Mouse (Mus musculus) gastrocnemius, adult 2 months (tissue): ENCODE measurements at regions not wholly inside any gene's neighbourhood (a gene's known extent, or its start where the extent isn't known, plus 50 kb on each side); places are given as distances from the start of the nearest gene placed in this dataset.
"Not testable (repeated sequence)": the region's sequence is repeated elsewhere in the genome, so short reads cannot be mapped to it uniquely, and the experiment has no call there.

Experiments
- DNase-seq: peaks from one replicate; pipeline ENCODE4 v3.0.0; 2022
- H3K27ac ChIP-seq: fragments of 200-600 bp; 2 replicates; pipeline ENCODE4 v1.8.1; 2022; ENCODE audit warnings: mild to moderate bottlenecking
- H3K4me3 ChIP-seq: fragments of 200-600 bp; 2 replicates; pipeline ENCODE4 v1.8.1; 2022; ENCODE audit warnings: mild to moderate bottlenecking, moderate library complexity
- CTCF ChIP-seq: fragments of 200-600 bp; IDR thresholded peaks from 2 replicates; pipeline ENCODE4 v1.8.1; 2022; ENCODE audit warnings: antibody characterized with exemption, mild to moderate bottlenecking, moderate library complexity
- intact Hi-C: fragments of 180-260 bp; cut with DNase I; formaldehyde crosslinking; loops from one replicate; pipeline ENCODE4 v1.15.1; 2025

DNA sequence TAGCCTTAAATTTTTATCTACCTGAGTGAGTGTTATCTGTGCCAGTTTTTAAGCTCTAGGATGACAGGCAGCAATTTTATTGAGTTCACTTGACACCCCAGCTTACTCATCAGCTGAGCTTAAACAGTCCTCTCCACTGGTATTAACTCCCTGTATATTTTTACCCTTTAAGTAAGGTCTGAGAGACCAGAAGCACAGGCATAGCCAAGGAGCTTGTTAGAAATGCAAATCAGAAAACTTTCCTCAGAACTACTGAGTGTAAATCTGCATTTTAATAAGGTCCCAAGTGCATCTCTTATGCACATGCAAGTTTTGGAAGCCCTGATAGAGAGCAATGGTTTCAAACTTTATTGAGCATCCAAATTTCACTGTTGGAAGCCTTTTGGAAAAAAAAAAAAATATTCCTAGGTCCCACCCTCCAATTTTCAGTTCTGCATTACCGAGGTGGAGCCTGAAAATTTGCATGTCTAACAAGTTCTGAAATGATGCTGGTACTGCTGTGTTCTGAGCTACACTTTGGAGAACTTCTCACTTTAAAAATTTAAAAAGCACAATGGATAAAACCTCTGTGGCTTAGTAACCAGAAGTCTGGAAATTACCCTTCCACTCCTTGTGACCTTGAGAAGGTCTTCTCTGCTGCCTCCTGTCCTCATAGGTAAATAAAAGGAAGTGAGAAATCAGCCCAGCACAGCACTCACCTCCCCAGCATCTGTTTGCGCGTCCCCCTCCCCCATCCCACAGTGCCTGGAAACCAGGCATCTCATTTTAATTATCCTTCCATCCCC, 226.0 kb downstream of the Cd47 start:
- Histone ChIP-seq H3K27ac (no peak overlapping the region), H3K4me3 (no peak overlapping the region)
- intact Hi-C loops: no loop called here
- DNase-seq: no peak
- no peak for TF ChIP-seq CTCF

DNA sequence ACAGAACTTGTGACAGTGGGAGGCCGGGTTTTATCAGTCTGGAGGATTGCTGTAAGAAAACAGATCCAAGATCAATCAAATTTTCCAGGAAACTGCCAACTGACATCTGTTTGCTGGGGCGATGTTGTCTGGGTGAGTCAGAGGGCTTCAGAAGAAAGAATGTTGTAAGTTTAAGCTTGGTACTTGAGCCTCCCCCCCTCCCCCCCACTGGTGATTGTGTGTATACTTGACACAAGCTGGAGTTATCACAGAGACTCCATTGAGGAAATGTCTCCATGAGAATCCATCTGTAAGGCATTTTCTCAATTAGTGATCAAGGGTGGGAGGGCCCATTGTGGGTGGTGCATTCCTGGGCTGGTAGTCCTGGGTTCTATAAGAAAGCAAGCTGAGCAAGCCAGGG, 226.9 kb downstream of the Cd47 start:
- DNase-seq: no peak
- Histone ChIP-seq H3K27ac (no peak overlapping the region), H3K4me3 (no peak overlapping the region)
- intact Hi-C loops: no loop called here
- TF ChIP-seq CTCF: no peak

DNA sequence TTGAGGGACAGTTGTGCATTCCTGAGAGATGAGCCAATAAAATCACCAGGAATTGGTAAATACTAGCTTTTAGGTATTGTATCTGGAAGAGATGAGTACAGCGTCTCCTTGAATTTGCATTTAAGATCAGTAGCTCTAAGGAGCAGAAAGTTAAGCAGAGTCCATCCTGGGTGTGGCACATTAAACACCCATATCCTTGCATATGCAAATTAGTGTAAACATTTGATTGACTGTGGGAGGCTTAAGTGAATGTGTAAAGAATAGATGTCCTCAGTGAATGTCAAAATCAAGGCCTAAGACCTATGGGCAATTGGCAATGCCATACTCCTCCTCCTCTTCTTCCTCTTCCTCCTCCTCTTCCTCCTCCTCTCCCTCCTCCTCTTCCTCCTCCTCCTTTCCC, 229.4 kb downstream of the Cd47 start:
- intact Hi-C loops: no loop called here
- DNase-seq: no peak
- no peak for TF ChIP-seq CTCF
- Histone ChIP-seq H3K4me3 (no peak overlapping the region), H3K27ac (no peak overlapping the region)

DNA sequence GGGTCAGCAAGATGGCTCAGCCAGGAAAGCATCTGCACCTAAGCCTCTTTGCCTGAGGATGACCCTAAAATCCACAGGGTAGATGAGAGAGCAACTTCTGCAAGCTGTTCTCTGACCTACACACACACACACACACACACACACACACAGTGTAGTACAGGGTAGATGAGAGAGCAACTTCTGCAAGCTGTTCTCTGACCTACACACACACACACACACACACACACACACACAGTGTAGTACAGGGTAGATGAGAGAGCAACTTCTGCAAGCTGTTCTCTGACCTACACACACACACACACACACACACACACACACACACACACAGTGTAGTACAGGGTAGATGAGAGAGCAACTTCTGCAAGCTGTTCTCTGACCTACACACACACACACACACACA, 230.0 kb downstream of the Cd47 start:
- H3K27ac ChIP-seq, H3K4me3 ChIP-seq, intact Hi-C loops, DNase-seq: not testable (repeated sequence)

DNA sequence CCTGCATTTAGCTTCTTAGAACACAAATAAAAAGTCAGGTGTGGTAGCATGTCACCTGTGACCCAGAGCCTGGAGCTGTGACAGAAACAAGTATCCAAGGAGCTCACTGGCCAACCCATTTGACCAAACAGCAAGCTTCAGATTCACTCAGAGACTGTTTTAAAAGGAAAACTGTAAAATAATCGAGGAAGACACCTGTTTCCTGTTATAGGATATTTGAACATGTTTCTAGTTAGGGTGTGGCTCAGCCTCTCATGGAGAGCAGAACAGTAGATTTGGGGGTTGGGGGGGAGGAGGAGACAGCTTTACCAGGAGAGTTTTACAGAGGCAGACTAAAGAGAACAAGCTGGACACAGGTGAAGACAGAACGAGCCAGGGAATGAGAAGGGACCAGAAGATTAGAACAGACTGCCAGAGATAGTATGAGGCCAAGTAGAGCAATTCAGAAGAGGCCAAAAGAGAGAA, 230.6 kb downstream of the Cd47 start:
- intact Hi-C loops: no loop called here

DNA sequence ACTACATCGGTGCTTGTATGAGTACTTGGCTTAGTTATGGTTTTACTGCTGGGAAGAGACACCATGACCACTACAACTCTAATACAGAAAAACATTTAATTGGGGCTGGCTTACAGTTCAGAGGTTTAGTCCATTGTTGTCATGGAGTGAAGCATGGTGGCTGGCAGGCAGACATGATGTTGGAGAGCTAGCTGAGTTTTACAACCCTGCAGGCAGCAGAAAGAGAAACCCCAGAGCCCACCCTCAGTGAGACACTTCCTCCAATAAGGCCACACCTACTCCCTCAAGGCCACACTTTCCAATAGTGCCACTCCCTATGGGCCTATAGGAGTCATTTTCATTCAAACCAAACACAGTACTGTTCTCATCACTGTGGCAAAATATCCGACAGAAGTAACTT, 232.5 kb downstream of the Cd47 start:
- intact Hi-C loops: no loop called here
- H3K27ac ChIP-seq: no peak overlapping the region
- no peak for TF ChIP-seq CTCF

More for the DNA sequence above, 230.6 kb downstream of the Cd47 start:
- no peak for TF ChIP-seq CTCF
- DNase-seq: no peak
- no peak overlapping the region for H3K4me3 ChIP-seq
- H3K27ac ChIP-seq: no peak overlapping the region

DNA sequence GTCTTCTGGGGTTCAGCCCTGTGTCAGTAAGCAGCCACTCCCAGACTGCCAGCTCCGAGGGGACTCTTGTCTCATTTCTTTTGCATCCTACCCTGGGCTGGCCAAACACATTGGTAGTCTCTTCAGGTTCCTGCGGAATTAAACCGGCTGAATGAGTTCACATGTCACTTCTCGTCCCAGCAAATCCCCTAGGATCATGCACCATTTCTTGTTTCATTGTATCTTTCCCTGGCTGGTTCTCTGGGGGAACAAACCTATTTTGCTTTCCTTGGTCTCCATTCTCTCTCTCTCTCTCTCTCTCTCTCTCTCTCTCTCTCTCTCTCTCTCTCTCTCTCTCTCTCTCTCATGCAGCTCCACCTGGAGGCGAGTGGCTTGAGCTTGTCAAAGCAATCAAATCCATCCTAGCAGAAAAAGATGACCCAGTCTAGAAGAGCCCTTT, 236.0 kb downstream of the Cd47 start:
- Histone ChIP-seq H3K27ac (no peak overlapping the region), H3K4me3 (no peak overlapping the region)
- TF ChIP-seq CTCF: peak; percentile 32
- no peak for DNase-seq
- intact Hi-C loops: no loop called here

More for the DNA sequence above, 232.5 kb downstream of the Cd47 start:
- H3K4me3 ChIP-seq: no peak overlapping the region
- no peak for DNase-seq

DNA sequence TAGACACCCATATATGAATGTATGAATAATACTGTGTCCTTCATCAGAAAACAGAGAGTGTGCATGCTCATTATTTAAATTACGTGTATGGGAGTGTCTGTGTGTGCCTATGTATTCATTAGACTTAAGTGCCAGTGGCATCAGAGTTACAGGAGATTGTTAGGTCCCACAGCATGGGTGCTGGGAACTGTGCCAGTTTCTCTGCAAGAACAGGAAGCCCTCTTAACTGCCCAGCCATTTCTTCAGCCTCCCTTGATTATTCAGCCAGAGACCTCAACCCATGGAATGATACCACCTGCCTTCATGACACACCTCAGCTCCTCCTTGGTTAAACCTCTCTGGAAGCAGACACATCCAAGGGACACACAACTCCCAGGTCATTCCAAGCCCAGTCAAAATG, 243.8 kb downstream of the Cd47 start:
- no peak for TF ChIP-seq CTCF
- intact Hi-C loops: no loop called here
- no peak overlapping the region for H3K4me3 ChIP-seq
- no peak for DNase-seq
- no peak overlapping the region for H3K27ac ChIP-seq

DNA sequence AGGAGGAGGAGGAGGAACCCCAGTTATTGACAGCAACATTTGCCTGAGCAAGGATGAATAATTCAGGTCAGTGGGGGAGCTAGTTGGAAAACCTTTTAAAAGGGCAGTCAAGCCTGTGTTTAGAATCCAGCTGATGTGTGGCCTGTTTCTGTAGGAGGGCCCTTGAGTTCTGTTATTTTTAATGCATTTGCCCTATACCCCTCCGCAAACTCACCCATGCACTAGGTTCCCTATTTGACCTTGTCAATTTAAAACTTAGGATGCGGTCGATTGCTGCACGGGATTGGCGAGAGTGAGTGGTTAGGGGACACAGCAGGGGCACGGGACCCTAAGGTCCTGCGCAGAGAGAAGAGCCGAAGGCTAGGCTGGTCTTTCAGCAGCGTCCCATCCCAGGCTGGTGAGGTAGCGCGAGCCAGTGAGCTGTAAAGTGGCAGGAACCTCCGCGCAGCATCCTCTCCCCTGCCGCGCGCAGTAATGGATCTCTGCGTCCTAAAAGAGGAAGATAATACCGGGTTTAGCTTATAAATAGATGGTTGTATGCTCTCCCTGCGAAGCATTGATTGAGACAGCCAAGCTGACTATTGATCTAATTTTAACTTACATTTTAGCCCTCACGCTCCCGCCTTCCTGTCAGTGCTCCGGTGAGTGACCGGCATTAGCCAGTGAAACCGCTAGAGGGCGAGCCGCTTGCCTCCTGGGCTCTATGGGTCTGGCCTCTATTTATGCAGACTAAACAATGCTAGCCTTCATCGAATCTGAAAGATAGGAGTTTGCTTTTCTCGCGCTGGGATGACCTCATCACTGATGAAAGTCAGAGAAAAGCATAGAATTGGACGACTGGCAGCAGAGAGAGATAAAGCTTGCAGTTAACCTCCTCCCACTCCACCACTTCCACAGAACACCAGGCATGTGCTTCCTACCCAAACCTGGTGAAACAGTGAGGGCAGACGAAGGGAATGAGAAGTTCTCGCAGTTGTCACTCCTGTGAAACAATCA, 245.5 kb downstream of the Cd47 start:
- DNase-seq: peak; percentile 68
- intact Hi-C loops: loop anchor here (2.0 kb wide), 1 partner anchor 691 kb away; no protein-coding TSS in a partner anchor
- peak; percentile 82 for TF ChIP-seq CTCF
- H3K4me3 ChIP-seq: peak overlapping the region; percentile 66
- no peak overlapping the region for H3K27ac ChIP-seq

DNA sequence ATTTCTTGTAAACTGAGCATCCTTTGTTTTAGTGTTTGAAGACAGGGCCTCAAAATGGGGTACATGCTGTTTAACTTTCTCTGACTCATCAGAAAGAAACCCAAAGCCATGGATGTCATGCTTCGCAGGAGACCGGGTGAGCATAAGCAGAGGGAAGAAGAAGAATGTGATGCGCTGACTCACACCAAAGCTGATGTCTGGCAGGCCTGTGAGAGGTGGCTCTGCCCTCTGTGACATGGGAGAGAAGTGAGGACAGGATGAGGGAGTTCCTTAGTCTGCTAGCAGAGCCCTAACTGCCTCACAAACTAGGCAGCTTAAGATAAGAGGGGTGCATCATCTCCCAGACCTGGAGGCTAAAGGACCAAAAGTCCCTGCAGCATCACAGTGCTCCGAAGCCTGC, 263.2 kb downstream of the Cd47 start:
- intact Hi-C loops: no loop called here
- H3K27ac ChIP-seq: no peak overlapping the region
- no peak overlapping the region for H3K4me3 ChIP-seq
- DNase-seq: no peak
- no peak for TF ChIP-seq CTCF

DNA sequence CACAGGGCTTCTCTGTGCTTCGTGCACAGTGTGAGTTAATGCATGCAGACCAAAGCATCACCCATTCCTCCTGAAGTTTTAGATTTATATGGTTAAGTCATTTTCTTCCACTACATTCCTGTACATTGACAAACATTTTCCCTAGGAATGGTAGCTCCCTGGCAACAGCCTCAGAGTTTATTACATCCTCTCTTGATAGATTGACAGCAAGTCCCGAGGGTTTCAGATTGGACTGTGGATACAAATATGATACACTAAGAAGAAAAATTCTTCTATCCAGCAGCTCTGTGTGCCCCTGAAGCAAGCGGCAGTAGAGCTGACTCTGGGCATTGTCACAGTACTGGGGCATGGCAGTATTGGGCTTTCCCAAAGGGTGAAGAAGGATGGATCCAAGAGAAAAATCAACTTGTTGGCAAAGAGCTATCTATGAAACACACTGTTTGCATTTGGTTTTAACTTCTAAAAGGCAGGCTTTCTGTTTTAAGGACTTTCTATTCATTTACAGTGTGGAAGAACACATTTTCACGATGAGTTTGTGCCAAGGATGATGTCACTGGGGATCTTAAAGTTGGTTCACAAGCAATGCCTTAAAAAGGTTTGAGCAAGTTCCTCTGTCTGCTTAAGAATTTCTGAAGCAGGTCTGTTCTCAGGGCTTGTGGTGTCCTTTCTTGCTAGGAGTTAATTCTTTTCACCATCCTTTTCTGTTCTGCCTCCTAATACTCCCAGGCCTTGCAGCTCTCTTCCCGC, 265.2 kb downstream of the Cd47 start:
- no peak overlapping the region for H3K4me3 ChIP-seq
- DNase-seq: no peak
- no peak overlapping the region for H3K27ac ChIP-seq
- intact Hi-C loops: no loop called here
- TF ChIP-seq CTCF: no peak

DNA sequence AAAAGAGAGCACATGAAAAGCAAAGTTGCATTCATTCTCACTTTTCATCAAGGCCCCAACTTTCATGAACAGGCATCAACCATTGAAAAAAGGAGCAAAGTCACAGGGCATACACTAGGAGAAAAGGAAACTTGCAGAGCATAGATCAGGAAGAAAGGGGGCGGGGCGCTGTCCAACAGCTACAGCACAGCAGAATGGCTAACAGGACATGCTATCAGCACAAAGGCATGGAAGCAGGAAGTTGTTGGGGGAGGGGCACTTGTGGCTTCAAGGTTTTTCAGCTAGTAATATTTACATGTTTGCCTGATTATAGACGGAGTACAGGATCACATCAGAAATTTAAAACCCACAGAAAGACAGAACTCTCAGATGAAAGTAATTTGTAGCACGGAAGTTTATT, 268.7 kb downstream of the Cd47 start:
- intact Hi-C loops: no loop called here
- no peak for DNase-seq
- no peak overlapping the region for H3K27ac ChIP-seq

More for the DNA sequence above, 268.7 kb downstream of the Cd47 start:
- no peak for TF ChIP-seq CTCF
- no peak overlapping the region for H3K4me3 ChIP-seq
